Mouse (Mus musculus) stomach, postnatal 0 days (tissue): ENCODE measurements around the gene Dlg2.

Experiments used
- CTCF ChIP-seq: IDR thresholded peaks from 2 replicates; pipeline ENCODE4 v1.5.1; 2016; ENCODE audit warnings: antibody characterized with exemption, low read depth, mild to moderate bottlenecking, moderate library complexity
- EP300 ChIP-seq: optimal IDR thresholded peaks from 2 replicates; pipeline ENCODE3; 2016; ENCODE audit warnings: antibody characterized with exemption

DNA sequence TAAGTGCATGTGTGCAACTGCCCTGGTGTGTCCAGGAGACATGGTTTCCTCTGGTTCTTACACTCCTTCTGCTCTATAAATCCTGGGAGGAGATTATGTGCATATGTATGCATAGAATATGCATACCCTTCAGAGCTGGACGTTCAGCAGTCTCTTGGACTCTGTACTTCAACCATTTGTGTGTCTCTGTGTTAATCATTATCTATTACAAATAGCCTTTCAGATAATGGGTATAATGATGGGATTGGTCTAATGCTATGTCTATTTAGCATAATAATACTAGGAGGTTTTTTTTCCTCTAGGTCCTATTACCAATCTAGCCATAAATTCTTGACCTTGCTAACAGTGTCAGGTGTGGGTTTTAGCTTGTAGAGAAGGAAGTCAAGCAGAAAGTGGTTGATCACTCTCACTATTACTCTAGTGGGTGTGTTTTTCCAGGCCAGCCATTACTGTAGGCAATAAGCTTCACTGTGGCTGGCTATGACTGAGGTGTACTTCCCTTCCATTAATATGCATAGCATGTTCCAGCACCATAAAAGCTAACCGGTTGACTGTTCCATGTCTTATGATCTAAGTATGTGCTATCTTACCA, 1549.1 kb downstream of the Dlg2 start:
- no peak for TF ChIP-seq CTCF
- TF ChIP-seq EP300, result no peak
